Mouse (Mus musculus) right cerebral cortex, adult 2 months (tissue): ENCODE data around the gene Cabp4.
A peak's percentile ranks its signal among the peaks of the same experiment; 100 is the strongest.
"Not testable (repeated sequence)": the region's sequence is repeated elsewhere in the genome, so short reads cannot be mapped to it uniquely, and the experiment has no call there.

Experiments
- DNase-seq, 2 experiments: peaks; one replicate each; pipeline ENCODE4 v3.0.0; 2021 to 2022; ENCODE audit warnings: low spot score in 2 of 2

Gene Cabp4

GRCm38 (mm10) chr19:4147782-4148490, 4.1 kb upstream of the Cabp4 start:
- DNase-seq: no peak

GRCm38 (mm10) chr19:4147022-4147405, 3.2 kb upstream of the Cabp4 start:
- no peak for DNase-seq

- no peak for DNase-seq
Observed at GRCm38 (mm10) chr19:4146366-4147021, 2.7 kb upstream of the Cabp4 start.

- DNase-seq: no peak
Observed at GRCm38 (mm10) chr19:4145936-4146335, 2.1 kb upstream of the Cabp4 start.

- DNase-seq: no peak
Observed at GRCm38 (mm10) chr19:4144550-4145498, 991 bp upstream of the Cabp4 start.

- DNase-seq: no peak
Observed at GRCm38 (mm10) chr19:4142416-4143173, 1.2 kb downstream of the Cabp4 start.

- DNase-seq: no peak
Observed at GRCm38 (mm10) chr19:4140147-4140546, 3.7 kb downstream of the Cabp4 start.

GRCm38 (mm10) chr19:4139446-4139845, 4.4 kb downstream of the Cabp4 start, which contains the start of gene Gpr152:
Gpr152 (plus strand) TSS chr19:4139787.
- no peak for DNase-seq

GRCm38 (mm10) chr19:4137913-4138312, 5.9 kb downstream of the Cabp4 start:
- no peak for DNase-seq

GRCm38 (mm10) chr19:4136463-4136862, 7.4 kb downstream of the Cabp4 start:
- DNase-seq: no peak

- not testable (repeated sequence) for DNase-seq
Observed at GRCm38 (mm10) chr19:4135963-4136345, 7.9 kb downstream of the Cabp4 start.

- not testable (repeated sequence) for DNase-seq
Observed at GRCm38 (mm10) chr19:4135229-4135962, 8.4 kb downstream of the Cabp4 start.

- no peak for DNase-seq
Observed at GRCm38 (mm10) chr19:4134354-4134753, 9.5 kb downstream of the Cabp4 start.

- no peak for DNase-seq
Observed at GRCm38 (mm10) chr19:4131768-4132167, 12.1 kb downstream of the Cabp4 start.

- DNase-seq: no peak
Observed at GRCm38 (mm10) chr19:4131075-4131474, 12.8 kb downstream of the Cabp4 start.

- no peak for DNase-seq
Observed at GRCm38 (mm10) chr19:4130106-4130505, 13.7 kb downstream of the Cabp4 start.

GRCm38 (mm10) chr19:4129462-4129861, 14.4 kb downstream of the Cabp4 start:
- no peak for DNase-seq

- DNase-seq: no peak
Observed at GRCm38 (mm10) chr19:4126759-4127495, 16.9 kb downstream of the Cabp4 start.

- peak; percentile 97 for DNase-seq
Observed at GRCm38 (mm10) chr19:4125741-4126696, 17.8 kb downstream of the Cabp4 start, which contains the start of gene Aip. Aip (minus strand) TSS chr19:4125858.
